Mouse (Mus musculus) layer of hippocampus, adult 11-12 months (tissue): ENCODE data around the gene Nfkbil1.

Experiments
- DNase-seq: peaks from one replicate; pipeline ENCODE4 v3.0.0; 2022; ENCODE audit warnings: low spot score

The Nfkbil1 gene

DNA sequence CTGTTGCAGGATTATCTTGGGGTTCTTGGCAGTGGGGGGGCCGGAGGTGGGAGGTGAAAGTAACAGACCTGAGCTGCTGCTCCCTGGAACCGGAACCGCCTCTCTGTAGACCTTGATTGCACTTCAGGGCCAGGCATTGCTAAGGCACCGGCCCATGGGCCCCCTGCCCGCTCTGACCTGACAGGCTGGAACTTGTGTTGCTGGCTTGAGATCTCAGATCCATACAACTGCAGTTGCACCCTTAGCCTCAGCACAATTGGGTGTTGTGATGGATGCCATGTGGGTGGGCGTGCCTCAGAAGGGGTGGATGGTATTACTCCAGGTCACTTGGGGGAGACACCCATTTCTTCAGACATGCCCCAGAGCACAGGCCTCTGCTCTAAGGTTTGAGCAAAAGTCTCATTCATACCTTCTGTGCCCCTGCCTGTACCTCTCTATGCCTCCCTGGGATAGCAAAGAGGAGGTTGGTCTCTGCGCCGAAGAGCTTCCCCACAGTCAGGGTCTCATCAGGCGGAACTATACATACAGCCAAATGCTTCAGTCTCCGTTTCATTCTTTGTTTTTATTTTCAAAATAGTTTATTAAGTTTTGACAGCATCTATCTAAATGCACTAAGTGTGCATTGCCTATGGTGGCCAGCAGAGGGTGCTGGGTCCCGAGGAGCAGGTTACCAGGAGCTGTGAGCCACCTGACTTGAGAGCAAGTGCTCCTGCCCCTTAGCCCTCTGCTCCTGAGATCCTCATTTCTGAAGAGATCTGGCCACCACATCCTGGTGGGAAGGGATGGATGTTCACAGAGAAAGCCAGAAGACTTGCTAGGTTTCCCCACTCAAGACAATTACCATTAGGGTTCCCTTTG is 18.9 kb upstream of the Nfkbil1 start:
- peak; percentile 68 for DNase-seq

GRCm38 (mm10) chr17:35253293-35254093 is 17.9 kb upstream of the Nfkbil1 start:
- DNase-seq: peak; percentile 8

- DNase-seq: peak; percentile 12
These were observed 17.2 kb upstream of the Nfkbil1 start for GRCm38 (mm10) chr17:35252619-35253292.

DNA sequence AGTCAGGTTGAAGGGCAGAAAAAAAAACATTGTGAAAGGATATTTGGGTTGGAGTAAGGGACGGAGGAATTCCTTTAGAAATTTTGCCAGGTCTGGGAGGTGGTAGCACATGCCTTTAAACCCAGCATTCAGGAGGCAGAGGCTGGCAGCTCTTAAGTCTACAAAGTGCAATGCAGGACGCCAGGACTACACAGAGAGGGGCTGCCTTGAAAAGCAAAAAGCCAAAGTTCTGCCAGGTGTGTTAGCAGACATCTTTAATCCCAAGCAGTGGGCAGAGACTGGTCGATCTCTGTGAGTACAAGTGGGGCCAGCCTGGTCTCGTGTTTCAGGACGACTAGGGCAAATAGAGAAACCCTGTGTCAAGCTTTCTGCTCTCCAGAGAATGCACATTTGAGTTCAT is 16.4 kb upstream of the Nfkbil1 start:
- DNase-seq: no peak

- DNase-seq: no peak
These were observed 15.6 kb upstream of the Nfkbil1 start for GRCm38 (mm10) chr17:35251162-35251719.

DNA sequence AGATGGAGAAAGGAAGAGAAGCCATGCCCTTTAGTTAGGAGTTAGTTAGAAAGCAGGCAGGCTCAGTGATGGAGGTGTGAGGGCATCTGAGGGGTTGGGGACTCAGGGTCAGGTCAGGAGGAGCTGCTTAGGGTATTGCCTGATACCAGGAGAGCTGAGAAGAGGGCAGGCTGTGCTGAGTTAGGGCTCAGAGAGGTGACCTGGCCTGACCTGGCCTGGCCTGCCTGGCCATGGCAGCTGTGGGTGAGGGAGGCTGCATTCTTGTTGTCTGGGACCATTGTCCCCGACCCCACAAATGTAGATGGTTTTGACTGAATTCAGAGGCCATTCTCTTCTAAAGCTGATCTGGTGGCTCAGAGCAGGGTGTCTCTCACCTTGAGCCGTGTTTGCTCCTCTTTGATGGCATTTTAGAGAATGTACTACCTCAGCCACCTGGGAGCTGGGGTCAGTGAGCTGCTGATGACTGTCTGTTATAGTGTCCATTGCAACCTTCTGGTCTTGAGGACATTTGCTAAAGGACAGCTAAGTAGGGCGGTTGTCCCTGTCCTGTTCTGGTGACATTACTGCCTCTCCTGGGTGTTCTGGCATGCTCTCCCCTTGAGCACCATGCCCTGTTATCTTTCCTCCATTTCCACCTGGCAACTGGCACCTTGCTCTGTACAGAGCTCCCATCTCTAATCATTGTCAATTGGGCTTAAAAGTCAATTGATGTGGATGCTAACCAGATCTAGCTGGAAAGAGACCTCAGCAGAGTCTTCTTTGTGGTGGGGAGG is 14.9 kb upstream of the Nfkbil1 start:
- no peak for DNase-seq

DNA sequence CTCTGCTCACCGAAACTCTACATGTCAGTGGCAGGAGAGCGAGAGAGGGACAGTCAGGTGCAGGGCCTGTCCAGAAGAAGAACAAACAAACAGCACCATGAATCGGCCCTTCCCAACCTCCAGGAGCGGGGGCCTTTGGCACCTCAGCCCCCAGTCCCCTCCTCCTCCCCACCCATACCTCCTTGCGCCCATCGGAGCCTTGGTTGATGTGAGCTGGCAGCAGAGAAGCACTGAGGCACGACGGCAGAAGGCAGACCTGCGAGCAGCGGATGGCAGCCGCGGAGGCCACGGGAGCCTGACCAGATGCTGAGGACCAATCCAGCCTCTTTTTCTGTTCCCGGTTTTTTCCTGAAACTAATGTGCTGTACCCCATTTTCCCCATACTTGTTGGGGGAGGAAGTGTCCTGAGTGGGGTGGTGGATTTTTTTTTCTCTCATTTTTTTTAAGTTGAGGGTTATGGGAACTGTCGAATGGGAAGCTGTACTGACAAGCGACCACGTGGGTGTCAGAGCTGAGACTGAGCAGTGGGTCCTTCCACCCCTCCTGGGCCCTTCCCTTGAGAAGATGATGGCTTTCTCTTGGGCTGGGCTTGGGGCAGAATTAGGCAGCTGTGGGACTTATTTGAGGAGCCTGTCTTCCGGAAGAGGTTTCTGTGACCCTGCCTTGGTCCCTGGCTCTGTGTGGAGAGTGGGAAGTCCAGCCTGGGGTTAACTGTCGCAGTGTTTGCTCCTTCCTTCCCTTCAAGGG is 14.0 kb upstream of the Nfkbil1 start:
- no peak for DNase-seq

GRCm38 (mm10) chr17:35248986-35249385 is 13.4 kb upstream of the Nfkbil1 start:
- no peak for DNase-seq

DNA sequence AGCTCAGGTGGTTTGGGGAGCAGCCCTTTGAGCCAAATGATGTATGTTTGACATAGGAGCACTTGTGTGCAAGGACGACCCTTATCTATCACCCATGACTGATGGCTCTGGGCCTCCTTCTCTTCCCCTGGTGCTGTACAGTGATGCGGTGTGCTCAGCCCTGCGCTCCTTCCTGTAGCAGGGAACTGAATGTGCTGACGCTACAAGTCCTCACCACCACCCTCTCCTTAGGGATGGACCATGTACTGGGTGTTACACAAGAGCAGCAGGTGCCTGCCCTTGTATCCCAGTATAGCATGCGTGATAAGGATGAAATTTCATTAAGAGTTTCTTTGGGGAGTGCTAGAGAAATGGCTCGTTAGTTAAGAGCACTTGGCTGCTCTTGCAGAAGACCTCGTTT is 11.6 kb upstream of the Nfkbil1 start:
- no peak for DNase-seq

GRCm38 (mm10) chr17:35245731-35246623 is 10.4 kb upstream of the Nfkbil1 start:
- DNase-seq: peak; percentile 25

- DNase-seq: no peak
These were observed 9.4 kb upstream of the Nfkbil1 start for GRCm38 (mm10) chr17:35244999-35245398.

GRCm38 (mm10) chr17:35243086-35243485 is 7.5 kb upstream of the Nfkbil1 start:
- DNase-seq: no peak

DNA sequence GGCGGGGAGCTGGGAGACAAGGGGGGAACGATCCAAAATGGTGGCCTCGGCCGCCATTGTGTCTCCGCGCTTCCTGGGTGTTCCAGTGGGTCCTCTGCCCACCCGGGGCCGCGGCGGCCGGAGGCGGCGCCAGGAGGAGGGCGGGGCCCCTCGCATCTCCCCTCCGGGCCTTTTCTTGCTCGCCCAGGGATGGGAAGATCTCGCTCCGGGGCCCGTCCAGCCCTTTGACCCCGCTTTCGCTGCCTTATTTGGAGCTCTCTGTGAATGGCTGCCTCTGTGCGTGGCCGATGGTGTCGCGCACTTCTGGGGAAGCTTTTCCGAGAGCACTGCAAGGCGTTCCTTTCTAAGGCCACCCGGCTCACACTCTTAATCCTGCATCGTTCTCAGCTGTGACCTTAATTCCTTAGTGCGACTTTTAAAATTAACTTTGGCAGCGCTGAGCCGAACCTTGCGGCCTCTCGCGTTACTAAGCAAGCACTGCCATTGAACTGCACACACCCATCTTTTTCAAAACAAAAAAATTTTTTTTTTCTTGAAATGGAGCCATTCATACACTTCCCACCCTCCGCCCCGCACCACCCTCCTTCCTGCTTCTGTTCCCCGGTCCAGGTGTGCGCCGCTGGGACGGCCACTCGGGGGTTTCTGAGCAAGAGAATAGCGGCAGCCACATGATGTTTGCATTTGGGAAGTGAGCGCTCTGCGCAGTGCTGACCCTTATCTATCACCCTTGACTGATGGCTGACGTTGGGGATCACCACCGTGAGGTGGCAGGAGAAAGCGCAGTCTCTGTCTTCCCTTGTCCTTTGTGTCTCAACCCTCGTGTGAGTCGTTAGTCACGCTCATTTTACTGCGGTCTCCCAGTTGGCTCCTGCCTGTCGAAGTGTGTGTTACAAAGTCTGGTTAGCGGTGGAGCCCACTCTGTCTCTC is 6.7 kb upstream of the Nfkbil1 start:
- peak; percentile 59 for DNase-seq

DNA sequence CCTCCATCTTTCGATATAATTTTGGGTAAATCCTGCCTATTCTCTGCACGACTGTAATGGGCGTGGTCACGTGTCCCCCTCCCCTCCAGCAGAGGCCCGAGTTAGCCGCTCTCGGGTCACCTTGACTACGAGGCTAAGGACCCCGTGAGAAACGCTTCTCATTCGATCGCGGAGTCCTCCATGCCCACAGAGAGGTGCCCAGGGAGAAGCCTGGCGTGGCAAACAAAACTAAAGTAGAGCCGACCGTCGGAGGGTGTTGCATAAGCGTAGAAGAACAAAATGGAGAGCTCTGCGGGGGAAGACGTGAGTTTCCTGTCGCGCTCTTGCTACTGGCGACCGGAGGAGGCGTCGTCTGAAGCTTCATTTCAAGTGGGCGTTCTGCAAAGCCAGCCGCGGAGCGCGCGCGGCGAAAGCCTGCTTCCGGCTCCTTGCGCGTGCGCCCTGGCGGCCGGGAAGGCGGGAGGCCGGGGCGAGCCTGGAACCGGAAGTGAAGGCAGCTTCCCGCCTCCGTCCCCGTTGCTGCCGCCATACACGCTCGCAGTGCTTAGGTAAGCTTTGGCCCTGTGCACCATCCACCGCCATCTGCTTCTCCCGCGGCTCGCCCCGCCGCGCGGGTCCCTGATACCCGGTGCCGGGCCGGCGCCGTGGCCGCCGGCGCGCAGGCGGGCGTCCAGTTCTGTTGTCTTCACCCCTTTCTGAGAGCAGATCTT is 5.9 kb upstream of the Nfkbil1 start, which contains the start of gene Ddx39b:
Gene Ddx39b (plus strand): TSS at position 442 of the 710 bp plus-strand sequence.
- peak; percentile 96 for DNase-seq

DNA sequence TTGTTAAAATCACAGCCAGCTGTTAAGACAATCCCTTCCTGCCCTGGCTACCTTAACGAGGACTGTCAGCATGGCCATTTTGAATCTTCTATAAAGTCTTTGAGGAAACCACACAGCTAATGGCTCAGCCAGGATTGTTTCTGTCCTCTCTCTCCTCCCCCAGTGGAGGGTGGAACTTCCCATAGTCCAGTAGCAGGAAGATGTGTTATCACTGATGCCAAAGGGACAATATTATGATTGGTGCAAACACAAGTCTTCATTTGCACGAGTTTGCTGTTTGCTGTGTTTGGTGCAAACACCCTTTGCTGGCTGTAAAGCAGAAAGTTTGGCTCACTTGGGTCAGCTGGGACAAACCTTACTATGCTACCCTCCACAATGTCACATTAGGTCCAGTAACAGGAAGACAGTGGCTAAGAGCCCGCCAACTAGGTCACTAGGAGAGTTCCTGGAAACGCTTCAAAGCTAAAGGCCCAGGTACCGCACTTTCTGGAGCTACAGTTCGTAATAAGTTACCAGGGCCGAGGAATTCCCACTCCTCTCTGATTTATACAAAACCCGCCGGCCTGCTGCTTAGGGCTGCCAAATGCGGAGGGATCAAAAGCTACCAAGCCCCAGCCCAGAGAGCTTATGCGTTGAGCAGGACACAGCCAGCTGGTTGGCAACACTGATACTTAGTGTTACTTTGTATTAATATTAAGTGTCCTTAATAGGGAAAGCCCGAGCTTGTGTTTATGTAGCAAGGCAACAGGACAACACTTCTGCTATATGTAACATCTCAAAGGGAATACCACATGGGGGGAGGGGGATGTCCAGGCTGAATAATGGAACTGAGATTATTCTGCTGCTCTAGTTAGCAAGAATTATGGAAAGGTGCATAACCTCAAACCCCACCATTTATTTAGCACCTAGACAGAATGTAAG is 5.1 kb upstream of the Nfkbil1 start:
- DNase-seq: peak; percentile 55

GRCm38 (mm10) chr17:35239700-35240099 is 4.1 kb upstream of the Nfkbil1 start:
- no peak for DNase-seq

- no peak for DNase-seq
These were observed 1.9 kb upstream of the Nfkbil1 start for GRCm38 (mm10) chr17:35237504-35237903.
